Mouse (Mus musculus): ENCODE measurements around the gene St7. TPM values are rescaled to one million over a fixed set of nuclear protein-coding genes. Genes with fewer than 3 reads are reported as not detected.

The St7 gene
- total RNA-seq, 1 experiment from 2014 or later: 56.2 TPM

DNA sequence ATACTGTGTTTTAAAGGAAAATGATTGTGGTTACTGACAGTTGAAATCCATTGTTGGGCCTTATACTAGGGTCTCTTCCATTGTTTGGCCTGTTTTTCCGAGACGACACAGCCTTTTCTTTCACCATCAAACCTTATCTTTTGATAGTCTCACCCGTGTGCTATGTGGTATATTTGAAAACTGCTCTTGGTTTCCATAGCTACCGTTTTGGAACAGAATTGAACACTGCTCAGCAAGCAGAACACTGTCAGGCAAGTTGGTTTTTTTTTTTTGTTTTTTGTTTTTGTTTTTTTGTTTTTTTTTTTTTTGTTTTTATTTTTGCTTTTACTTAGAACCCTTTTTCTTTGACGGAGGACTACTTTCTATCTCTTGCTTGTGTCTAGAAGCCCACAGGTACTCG is 58.2 kb downstream of the St7 start:
- no peak for ATAC-seq (replicated peaks; ENCODE audit: low read depth, poor library complexity, severe bottlenecking)

DNA sequence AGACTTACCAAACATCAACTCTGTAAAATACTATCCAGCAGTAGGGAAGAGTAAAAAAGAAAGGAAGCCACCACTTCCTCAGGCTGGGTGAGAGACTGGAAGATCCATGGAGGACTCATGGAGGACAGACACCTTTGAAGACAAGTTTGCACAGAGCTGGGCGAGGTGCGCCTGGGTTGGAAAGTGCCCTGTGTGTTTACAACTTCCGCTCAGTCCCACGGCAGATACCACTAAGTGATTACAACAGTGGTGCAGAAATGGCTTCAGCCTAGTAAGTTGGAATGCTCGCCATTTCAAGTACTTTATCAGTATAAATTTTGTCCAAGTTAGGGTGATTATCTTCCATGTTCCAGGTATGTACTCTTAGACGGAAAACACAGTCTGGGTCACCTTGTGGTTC is 63.2 kb downstream of the St7 start:
- ATAC-seq (replicated peaks; ENCODE audit: low read depth, poor library complexity, severe bottlenecking): peak; percentile 48; the same call in 1 of the 2 replicates

- ATAC-seq (replicated peaks; ENCODE audit: low read depth, poor library complexity, severe bottlenecking): no peak
Observed at GRCm38 (mm10) chr6:17758568-17758967, 65.8 kb downstream of the St7 start.

GRCm38 (mm10) chr6:17763963-17764659 is 71.4 kb downstream of the St7 start:
- peak; percentile 73 for ATAC-seq (replicated peaks; ENCODE audit: low read depth, poor library complexity, severe bottlenecking)

GRCm38 (mm10) chr6:17764660-17764998 is 71.9 kb downstream of the St7 start:
- ATAC-seq (replicated peaks; ENCODE audit: low read depth, poor library complexity, severe bottlenecking): no peak

GRCm38 (mm10) chr6:17769972-17770644 is 77.4 kb downstream of the St7 start:
- ATAC-seq (replicated peaks; ENCODE audit: low read depth, poor library complexity, severe bottlenecking): peak; percentile 21

GRCm38 (mm10) chr6:17770645-17771345 is 78.1 kb downstream of the St7 start:
- peak; percentile 67 for ATAC-seq (replicated peaks; ENCODE audit: low read depth, poor library complexity, severe bottlenecking)

GRCm38 (mm10) chr6:17771456-17771855 is 78.7 kb downstream of the St7 start:
- peak; percentile 10; the same call in 1 of the 2 replicates for ATAC-seq (replicated peaks; ENCODE audit: low read depth, poor library complexity, severe bottlenecking)

DNA sequence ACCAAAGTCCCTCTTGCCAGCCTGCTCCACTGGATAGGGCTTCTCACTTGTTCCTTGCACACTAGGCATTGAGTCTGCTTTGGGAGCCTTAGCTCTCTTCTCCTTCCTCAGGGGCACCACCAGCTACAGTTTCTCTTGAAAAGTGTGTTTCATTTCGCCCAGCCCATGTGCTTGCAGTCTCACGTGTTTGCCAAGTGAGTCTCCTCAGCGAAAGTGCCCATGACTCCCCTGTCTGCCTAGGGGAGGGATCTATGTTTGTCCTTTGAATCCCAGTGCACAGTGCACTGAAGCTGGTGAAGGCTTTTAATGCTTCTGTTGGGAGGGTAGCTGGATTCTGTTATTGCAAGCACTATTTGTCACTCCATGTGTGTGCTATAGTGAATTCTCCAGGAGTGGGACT is 79.8 kb downstream of the St7 start:
- no peak for ATAC-seq (replicated peaks; ENCODE audit: low read depth, poor library complexity, severe bottlenecking)

DNA sequence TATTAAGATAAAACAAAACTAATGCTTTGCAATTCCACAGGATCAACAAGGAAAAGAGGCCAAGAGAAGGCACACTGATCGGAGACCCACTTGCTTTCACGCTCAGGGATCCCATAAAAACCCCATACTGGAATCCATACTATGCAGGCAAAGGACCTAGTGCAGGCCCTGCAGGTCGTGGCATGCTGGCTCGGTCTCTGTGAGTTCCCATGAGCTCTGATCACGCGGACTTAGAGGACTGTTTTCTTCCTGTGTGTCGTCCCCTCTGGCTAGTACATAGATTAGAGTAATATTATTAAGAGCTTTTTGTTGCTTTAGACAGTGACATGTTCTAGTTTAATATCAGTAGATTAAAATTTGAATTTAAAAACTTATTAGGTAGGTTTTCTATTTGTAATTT is 83.3 kb downstream of the St7 start:
- no peak for ATAC-seq (replicated peaks; ENCODE audit: low read depth, poor library complexity, severe bottlenecking)

- no peak for ATAC-seq (replicated peaks; ENCODE audit: low read depth, poor library complexity, severe bottlenecking)
Observed at GRCm38 (mm10) chr6:17777018-17777799, 84.5 kb downstream of the St7 start.

DNA sequence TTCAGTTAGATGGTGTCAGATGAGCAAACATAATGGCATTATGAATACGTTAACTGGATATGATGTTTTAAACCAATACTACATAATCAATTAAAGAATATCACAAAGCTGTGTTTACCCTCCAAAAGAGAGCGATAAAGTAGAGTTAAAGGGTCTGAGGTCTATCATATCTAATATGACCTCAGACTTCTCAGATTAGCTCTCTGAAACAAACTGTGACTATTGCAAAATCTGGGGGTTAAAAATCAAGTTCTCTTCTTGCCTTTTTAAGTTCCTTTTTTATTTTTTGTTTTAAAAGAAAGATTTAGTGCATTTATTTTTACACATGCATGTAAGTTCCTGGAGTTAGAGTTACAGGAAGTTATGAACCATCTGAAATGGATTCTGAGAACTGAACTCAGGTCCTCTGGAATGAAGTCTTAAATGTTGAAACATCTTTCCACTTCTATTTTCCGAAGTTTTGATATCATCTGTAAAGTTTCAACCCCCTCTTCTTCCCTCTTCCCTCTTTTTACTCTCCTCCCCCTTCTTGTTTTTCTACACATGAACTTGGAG is 86.0 kb downstream of the St7 start:
- ATAC-seq (replicated peaks; ENCODE audit: low read depth, poor library complexity, severe bottlenecking): peak; percentile 57

- ATAC-seq (replicated peaks; ENCODE audit: low read depth, poor library complexity, severe bottlenecking): no peak
Observed at GRCm38 (mm10) chr6:17783511-17783910, 90.8 kb downstream of the St7 start.

DNA sequence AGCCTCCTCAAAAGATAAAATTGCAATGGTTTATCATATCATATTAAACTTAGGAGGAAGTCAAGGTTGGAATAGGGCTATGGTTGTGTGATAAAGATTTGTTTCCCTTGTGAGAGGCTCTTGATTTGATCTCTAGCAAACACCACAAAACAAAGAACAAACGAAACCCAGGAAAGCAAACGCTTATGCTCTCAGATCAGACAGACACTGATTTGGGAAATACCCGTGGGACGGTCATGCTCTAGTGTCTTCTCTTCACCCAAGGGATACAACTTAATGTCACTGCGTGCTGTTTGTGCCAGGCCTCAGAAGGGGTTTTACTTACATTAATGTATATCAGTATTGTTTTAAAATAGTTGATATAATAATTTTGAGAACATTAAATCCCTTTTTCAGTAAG is 91.8 kb downstream of the St7 start:
- no peak for ATAC-seq (replicated peaks; ENCODE audit: low read depth, poor library complexity, severe bottlenecking)

DNA sequence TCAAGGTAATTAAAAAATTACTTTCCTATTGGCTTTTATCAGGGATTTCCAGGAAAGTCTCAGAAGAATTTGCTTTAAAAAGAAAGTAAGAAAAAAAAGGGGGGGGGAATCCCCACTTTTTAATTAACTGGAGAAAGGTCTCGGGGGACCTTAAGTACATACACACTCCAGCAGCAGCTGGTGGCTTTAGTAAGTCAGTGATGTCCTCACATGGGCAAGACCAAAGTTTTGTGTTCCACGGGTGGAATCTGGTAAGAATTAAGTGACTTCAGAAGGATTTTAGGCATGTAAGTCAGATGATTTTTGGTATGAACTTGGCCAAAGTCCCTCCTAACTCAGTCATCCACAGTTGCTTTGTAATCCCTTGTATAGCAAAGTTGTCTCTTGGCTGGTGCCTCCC is 92.5 kb downstream of the St7 start:
- no peak for ATAC-seq (replicated peaks; ENCODE audit: low read depth, poor library complexity, severe bottlenecking)

GRCm38 (mm10) chr6:17787810-17788209 is 95.1 kb downstream of the St7 start:
- ATAC-seq (replicated peaks; ENCODE audit: low read depth, poor library complexity, severe bottlenecking): no peak

- ATAC-seq (replicated peaks; ENCODE audit: low read depth, poor library complexity, severe bottlenecking): no peak
Observed at GRCm38 (mm10) chr6:17790251-17790650, 97.5 kb downstream of the St7 start.

- ATAC-seq (replicated peaks; ENCODE audit: low read depth, poor library complexity, severe bottlenecking): 0 out of 2 replicates have a peak, but pooled peaks have one; percentile 25
Observed at GRCm38 (mm10) chr6:17793471-17793870, 100.7 kb downstream of the St7 start.

DNA sequence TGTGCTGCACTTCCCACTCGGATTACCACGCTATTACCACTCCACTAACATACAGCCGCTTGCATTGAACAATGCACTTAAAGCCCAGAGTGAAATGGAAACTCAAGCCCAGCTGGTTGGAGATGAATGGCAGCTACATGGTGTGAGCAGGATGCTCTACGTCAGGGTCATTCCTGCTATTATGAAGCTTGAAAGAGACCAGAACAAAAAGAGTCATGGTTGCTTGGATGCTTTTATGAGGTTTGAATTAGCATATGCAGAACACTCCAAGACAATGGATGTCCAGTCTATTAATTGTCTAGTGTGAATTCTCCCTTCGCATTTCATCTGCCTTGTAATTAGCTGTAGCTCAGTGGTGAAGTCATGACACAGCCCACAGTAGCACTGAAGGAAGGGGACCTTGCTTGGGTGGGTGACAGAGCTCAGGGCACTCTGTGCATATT is 104.6 kb downstream of the St7 start:
- no peak for ATAC-seq (replicated peaks; ENCODE audit: low read depth, poor library complexity, severe bottlenecking)

- ATAC-seq (replicated peaks; ENCODE audit: low read depth, poor library complexity, severe bottlenecking): no peak
Observed at GRCm38 (mm10) chr6:17800694-17801093, 108.0 kb downstream of the St7 start.
